Mouse (Mus musculus): Measurements from ENCODE around the gene Olfr749. TPM values are rescaled to one million over a fixed set of nuclear protein-coding genes. Genes with fewer than 3 reads are reported as not detected.
"Not testable (repeated sequence)": the region's sequence is repeated elsewhere in the genome, so short reads cannot be mapped to it uniquely, and the experiment has no call there.

Gene Olfr749
- not detected in 2 replicates for polyA plus RNA-seq (2015; fragmentation: Nextera tagmentation; extraction: Ambion mirVana)

GRCm38 (mm10) chr14:50744994-50745393, at the start of gene Olfr749:
TSS of gene Olfr749 (minus strand) at chr14:50745094.
- no peaks in the 10 kb centered on the region for H3K36me3 ChIP-seq
- no peak within 1 kb of the TSS for H3K27ac ChIP-seq
- no peaks in the 10 kb centered on the region for H3K9me3 ChIP-seq
- H3K4me1 ChIP-seq = no peaks in the 10 kb centered on the region
- ATAC-seq (ENCODE audit: borderline replicate concordance, extremely low read depth, low FRiP score, low TSS enrichment) = no peak
- no peak within 1 kb of the TSS for H3K9ac ChIP-seq
- H3K27me3 ChIP-seq = no peaks in the 10 kb centered on the region
- no peak within 1 kb of the TSS for H3K4me3 ChIP-seq
- H3K4me2 ChIP-seq = no peak within 1 kb of the TSS

GRCm38 (mm10) chr14:50788157-50788556, 43.3 kb upstream of the Olfr749 start:
- Histone ChIP-seq H3K36me3 (no peaks in the 10 kb centered on the region), H3K9ac (no peak overlapping the region), H3K4me3 (no peak overlapping the region), H3K4me2 (no peak overlapping the region), H3K27ac (no peak overlapping the region), H3K9me3 (no peaks in the 10 kb centered on the region), H3K4me1 (peaks cover 8% of the 10 kb centered on the region), H3K27me3 (no peaks in the 10 kb centered on the region)
- no peak for ATAC-seq (ENCODE audit: borderline replicate concordance, extremely low read depth, low FRiP score, low TSS enrichment)
- WGBS = 7% methylated on average over 2 of the region's 2 CpGs

GRCm38 (mm10) chr14:50785251-50785637, 40.4 kb upstream of the Olfr749 start, which contains the start of gene Ttc5:
TSS of gene Ttc5 (minus strand) at chr14:50785519.
- Histone ChIP-seq H3K4me1 (peaks cover 8% of the 10 kb centered on the region), H3K27ac (peak within 1 kb of the TSS; percentile 55; the same call in 1 of the 2 replicates), H3K4me3 (peak within 1 kb of the TSS; percentile 91), H3K36me3 (peaks cover 13% of the 10 kb centered on the region; the same call in 1 of the 2 replicates), H3K9me3 (no peaks in the 10 kb centered on the region), H3K27me3 (no peaks in the 10 kb centered on the region), H3K4me2 (peak within 1 kb of the TSS; percentile 56), H3K9ac (peak within 1 kb of the TSS; percentile 80)
- ATAC-seq (ENCODE audit: borderline replicate concordance, extremely low read depth, low FRiP score, low TSS enrichment) = peak; percentile 87
- WGBS = 0% methylated on average over 21 of the region's 21 CpGs

DNA sequence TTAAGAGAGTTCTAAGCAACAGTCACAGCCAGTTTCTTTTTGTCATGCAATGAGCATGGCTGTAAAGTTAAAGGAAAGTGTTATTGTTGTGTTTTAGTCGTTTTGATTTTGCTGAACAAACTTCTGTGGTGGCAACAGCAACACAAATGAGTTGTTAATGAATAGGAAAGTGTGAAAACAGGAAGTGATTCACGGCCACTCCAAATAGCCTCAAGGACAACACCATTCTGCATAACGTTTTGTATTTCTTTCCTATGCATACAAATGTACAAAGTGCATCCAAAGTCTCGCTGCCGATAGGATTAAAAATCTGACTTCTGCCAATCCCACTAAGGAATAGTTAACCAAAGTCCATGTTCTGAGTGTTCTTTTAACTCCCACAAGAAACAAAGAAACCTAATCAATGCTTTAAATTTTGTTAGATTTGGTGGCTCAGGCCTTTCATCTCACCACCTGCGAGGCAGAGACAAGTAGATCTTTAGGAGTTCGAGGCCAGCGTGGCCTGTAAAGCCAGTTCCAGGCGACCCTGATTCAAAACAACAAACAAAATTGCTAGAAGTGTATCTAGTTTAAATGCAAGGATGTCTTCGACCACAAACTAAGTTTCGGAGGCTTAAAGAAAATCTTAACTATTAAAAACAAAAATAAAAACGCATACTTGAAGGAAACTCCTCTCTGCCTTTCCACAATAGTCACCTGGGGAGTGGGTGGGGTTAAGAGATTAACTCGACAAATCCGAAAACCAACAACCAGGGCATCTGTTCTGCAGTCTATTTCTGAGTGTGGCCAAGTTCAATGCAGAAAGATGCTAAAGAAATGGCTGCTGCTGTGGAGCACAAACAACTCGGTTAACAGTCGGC, 39.7 kb upstream of the Olfr749 start:
- peak overlapping the region; percentile 55; the same call in 1 of the 2 replicates for H3K27ac ChIP-seq
- 22% methylated on average over 16 of the region's 16 CpGs for WGBS
- peak overlapping the region; percentile 80 for H3K9ac ChIP-seq
- H3K27me3 ChIP-seq = no peaks in the 10 kb centered on the region
- peaks cover 8% of the 10 kb centered on the region for H3K4me1 ChIP-seq
- H3K4me2 ChIP-seq = peak overlapping the region; percentile 56
- no peaks in the 10 kb centered on the region for H3K9me3 ChIP-seq
- peaks cover 13% of the 10 kb centered on the region; the same call in 1 of the 2 replicates for H3K36me3 ChIP-seq
- peak overlapping the region; percentile 91 for H3K4me3 ChIP-seq
- no peak for ATAC-seq (ENCODE audit: borderline replicate concordance, extremely low read depth, low FRiP score, low TSS enrichment)

DNA sequence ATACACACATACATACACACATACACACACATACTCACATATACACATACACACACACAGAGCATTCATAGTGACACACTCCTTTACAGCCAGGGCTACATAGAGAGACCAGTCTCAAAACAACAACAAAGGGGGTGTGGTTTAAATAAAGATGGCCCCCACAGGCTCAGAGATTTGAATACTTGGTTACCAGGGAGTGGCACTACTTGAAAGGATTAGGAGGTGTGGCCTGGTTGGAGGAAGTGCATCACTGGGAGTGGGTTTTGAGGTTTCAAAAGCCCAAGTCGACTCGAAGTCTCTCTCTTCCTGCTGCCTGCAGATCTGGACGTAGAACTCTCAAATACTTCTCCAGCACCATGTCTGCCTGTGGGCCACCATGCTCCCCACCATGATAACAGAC, 37.3 kb upstream of the Olfr749 start:
- no peak overlapping the region for H3K27ac ChIP-seq
- H3K36me3 ChIP-seq = peaks cover 19% of the 10 kb centered on the region
- WGBS = 99% methylated on average over 3 of the region's 3 CpGs
- H3K4me1 ChIP-seq = peaks cover 8% of the 10 kb centered on the region
- no peak overlapping the region for H3K4me3 ChIP-seq
- no peak overlapping the region for H3K4me2 ChIP-seq
- ATAC-seq (ENCODE audit: borderline replicate concordance, extremely low read depth, low FRiP score, low TSS enrichment) = no peak
- H3K9ac ChIP-seq = no peak overlapping the region
- H3K9me3 ChIP-seq = no peaks in the 10 kb centered on the region
- H3K27me3 ChIP-seq = no peaks in the 10 kb centered on the region

GRCm38 (mm10) chr14:50771342-50771741, 26.4 kb upstream of the Olfr749 start:
- no peaks in the 10 kb centered on the region for H3K27me3 ChIP-seq
- peaks cover 65% of the 10 kb centered on the region for H3K36me3 ChIP-seq
- no peak overlapping the region for H3K9ac ChIP-seq
- no peaks in the 10 kb centered on the region for H3K4me1 ChIP-seq
- no peak overlapping the region for H3K4me2 ChIP-seq
- no peak overlapping the region for H3K4me3 ChIP-seq
- no peaks in the 10 kb centered on the region for H3K9me3 ChIP-seq
- ATAC-seq (ENCODE audit: borderline replicate concordance, extremely low read depth, low FRiP score, low TSS enrichment) = no peak
- no peak overlapping the region for H3K27ac ChIP-seq
- 71% methylated on average over 2 of the region's 2 CpGs for WGBS

DNA sequence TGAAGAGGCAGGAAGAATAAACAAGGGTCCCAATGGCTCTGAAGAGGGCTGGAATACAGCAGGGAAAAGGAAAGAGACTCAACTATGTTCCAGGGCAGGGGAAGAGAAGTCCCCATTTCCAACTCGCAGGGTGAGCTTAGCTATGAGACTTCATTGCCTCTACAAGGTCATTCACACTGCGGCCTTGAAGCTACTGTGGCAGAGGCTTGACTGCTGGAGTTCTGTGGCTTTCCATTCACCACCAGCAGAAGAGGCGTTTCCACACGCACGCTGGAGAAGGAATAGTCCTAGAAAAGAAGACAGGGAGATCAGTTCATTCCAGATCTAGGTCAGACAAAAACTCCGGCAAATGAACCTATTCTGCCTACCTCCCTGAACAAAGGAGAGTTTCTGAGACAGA, 20.8 kb upstream of the Olfr749 start:
- Histone ChIP-seq H3K27ac (no peak overlapping the region), H3K4me1 (no peaks in the 10 kb centered on the region), H3K9ac (no peak overlapping the region), H3K36me3 (peaks cover 33% of the 10 kb centered on the region), H3K27me3 (no peaks in the 10 kb centered on the region), H3K4me3 (no peak overlapping the region), H3K9me3 (no peaks in the 10 kb centered on the region), H3K4me2 (no peak overlapping the region)
- 93% methylated on average over 6 of the region's 6 CpGs for WGBS
- no peak for ATAC-seq (ENCODE audit: borderline replicate concordance, extremely low read depth, low FRiP score, low TSS enrichment)

DNA sequence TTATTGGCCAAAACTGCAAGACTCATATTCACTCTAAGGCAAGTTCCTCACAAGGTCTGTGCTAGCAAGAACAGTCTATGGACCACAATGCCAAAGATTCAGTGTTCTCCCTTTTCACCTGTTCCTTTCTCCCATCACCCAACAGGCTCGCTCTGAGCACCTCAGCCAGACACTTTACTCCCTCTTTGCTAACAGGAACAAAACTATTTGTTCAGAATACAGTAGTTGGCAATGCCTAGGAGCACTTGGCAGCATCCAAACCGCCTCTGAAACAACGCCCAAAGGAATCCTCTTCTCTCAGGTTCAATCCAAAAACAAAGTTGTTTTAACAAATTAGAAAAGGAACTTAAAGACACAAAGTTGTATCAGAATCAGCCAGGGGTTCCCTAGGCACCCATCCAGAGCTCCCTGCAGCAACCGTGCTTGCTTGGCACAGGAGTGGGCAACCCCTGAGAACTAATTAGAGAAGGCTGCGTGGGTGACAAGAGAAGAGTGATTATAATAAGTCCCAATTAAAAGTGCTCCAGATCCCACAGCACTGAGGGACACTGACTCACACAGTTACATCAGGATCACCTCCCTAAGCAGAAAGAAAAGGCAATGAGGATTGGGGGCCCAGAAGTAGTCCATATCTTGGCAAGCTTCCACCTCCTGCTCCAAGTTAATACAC, 13.7 kb upstream of the Olfr749 start:
- Histone ChIP-seq H3K9ac (no peak overlapping the region), H3K36me3 (no peaks in the 10 kb centered on the region), H3K4me1 (no peaks in the 10 kb centered on the region), H3K4me2 (no peak overlapping the region), H3K27me3 (no peaks in the 10 kb centered on the region), H3K4me3 (no peak overlapping the region), H3K9me3 (no peaks in the 10 kb centered on the region), H3K27ac (no peak overlapping the region)
- 76% methylated on average over 5 of the region's 5 CpGs for WGBS
- no peak for ATAC-seq (ENCODE audit: borderline replicate concordance, extremely low read depth, low FRiP score, low TSS enrichment)

- ATAC-seq (ENCODE audit: borderline replicate concordance, extremely low read depth, low FRiP score, low TSS enrichment) = no peak
Measured at GRCm38 (mm10) chr14:50741584-50741983, 3.3 kb downstream of the Olfr749 start.

GRCm38 (mm10) chr14:50740334-50740733, 4.6 kb downstream of the Olfr749 start:
- H3K9me3 ChIP-seq = no peaks in the 10 kb centered on the region
- H3K9ac ChIP-seq = no peak overlapping the region
- no peak overlapping the region for H3K4me2 ChIP-seq
- no peak overlapping the region for H3K27ac ChIP-seq
- 64% methylated on average over 2 of the region's 2 CpGs for WGBS
- ATAC-seq (ENCODE audit: borderline replicate concordance, extremely low read depth, low FRiP score, low TSS enrichment) = no peak
- H3K4me3 ChIP-seq = no peak overlapping the region
- no peaks in the 10 kb centered on the region for H3K36me3 ChIP-seq
- H3K27me3 ChIP-seq = no peaks in the 10 kb centered on the region
- H3K4me1 ChIP-seq = no peaks in the 10 kb centered on the region

More at GRCm38 (mm10) chr14:50741584-50741983, 3.3 kb downstream of the Olfr749 start:
- no peak overlapping the region for H3K27ac ChIP-seq
- H3K27me3 ChIP-seq = no peaks in the 10 kb centered on the region
- H3K36me3 ChIP-seq = no peaks in the 10 kb centered on the region
- H3K9ac ChIP-seq = no peak overlapping the region
- no peaks in the 10 kb centered on the region for H3K4me1 ChIP-seq
- H3K4me2 ChIP-seq = no peak overlapping the region
- 61% methylated on average over 2 of the region's 2 CpGs for WGBS
- no peak overlapping the region for H3K4me3 ChIP-seq
- no peaks in the 10 kb centered on the region for H3K9me3 ChIP-seq

DNA sequence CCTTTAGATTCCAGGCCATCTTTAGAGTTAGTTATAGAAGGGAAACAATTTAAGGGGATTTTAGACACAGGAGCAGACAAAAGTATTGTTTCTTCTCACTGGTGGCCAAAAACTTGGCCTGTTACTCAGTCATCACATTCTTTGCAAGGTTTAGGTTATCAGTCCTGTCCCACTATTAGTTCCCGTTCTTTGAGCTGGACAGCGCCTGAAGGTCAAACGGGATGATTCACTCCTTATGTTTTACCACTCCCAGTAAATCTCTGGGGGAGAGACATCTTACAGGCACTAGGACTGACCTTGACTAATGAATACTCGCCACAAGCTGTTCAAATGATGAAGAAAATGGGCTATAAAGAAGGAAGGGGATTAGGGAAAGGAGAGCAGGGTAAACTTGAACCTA, 22.5 kb downstream of the Olfr749 start:
- not testable (repeated sequence) for H3K9me3 ChIP-seq; H3K4me2 ChIP-seq; H3K4me1 ChIP-seq; H3K27ac ChIP-seq; H3K36me3 ChIP-seq; H3K9ac ChIP-seq; H3K27me3 ChIP-seq; ATAC-seq (ENCODE audit: borderline replicate concordance, extremely low read depth, low FRiP score, low TSS enrichment); H3K4me3 ChIP-seq
- 85% methylated on average over 4 of the region's 4 CpGs for WGBS

DNA sequence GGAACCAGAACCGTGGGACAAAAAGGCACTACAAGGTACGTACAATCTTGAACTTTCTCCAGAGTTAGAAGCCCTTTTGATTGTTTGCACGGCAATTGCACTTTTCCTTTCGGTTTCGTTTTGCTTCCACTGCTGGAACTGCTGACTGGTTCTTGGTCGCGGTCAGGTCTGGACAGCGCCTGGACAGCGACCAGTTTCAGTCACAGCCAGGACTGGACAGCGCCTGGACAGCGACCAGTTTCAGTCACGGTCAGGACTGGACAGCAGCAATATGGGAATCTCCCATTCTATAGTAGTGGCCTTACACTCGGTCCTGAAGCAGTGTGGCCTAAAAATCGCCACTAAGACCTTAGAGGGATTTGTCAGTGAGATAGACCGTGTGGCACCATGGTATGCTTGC, 25.0 kb downstream of the Olfr749 start:
- not testable (repeated sequence) for H3K36me3 ChIP-seq; H3K4me2 ChIP-seq; H3K4me1 ChIP-seq; H3K9me3 ChIP-seq; H3K9ac ChIP-seq; ATAC-seq (ENCODE audit: borderline replicate concordance, extremely low read depth, low FRiP score, low TSS enrichment); H3K4me3 ChIP-seq; H3K27me3 ChIP-seq; H3K27ac ChIP-seq
- WGBS = 89% methylated on average over 15 of the region's 15 CpGs

All from lung, embryonic 15.5 days (tissue).